Mouse (Mus musculus) brain, embryonic 14.5 days (tissue): ENCODE measurements around the gene Dppa3.
A peak's percentile ranks its signal among the peaks of the same experiment; 100 is the strongest.

ENCODE experiments used
- CTCF ChIP-seq: fragments of 200-500 bp; IDR thresholded peaks from 2 replicates; pipeline ENCODE4 v1.5.1; 2012; ENCODE audit warnings: inconsistent platforms, mild to moderate bottlenecking, moderate library complexity, borderline replicate concordance; ENCODE audit not compliant: insufficient read depth, insufficient read length; ENCODE audit errors: extremely low read depth
- POLR2A ChIP-seq: fragments of 200-500 bp; IDR thresholded peaks from 2 replicates; pipeline ENCODE4 v1.6.1; 2012; ENCODE audit warnings: mild to moderate bottlenecking, inconsistent platforms, borderline replicate concordance; ENCODE audit not compliant: poor library complexity, insufficient read depth, insufficient read length, severe bottlenecking; ENCODE audit errors: extremely low read depth

- TF ChIP-seq CTCF = peak; percentile 70; the same call in 1 of the 2 replicates
- no peak for TF ChIP-seq POLR2A
Measured at GRCm38 (mm10) chr6:122660601-122661379, 34.6 kb downstream of the Dppa3 start.
